ENCODE assay signal across 8 mouse cellular contexts in genomic region chr12:118300754-118301071, GRCm38 (mm10). TPM values are rescaled to one million over a fixed set of nuclear protein-coding genes. Genes with fewer than 3 reads are reported as not detected.
A peak's percentile ranks its signal among the peaks of the same experiment; 100 is the strongest.
DNase-seq lines count a peak whose midpoint lies in the region; ATAC-seq and TF ChIP-seq lines count a peak whose summit lies in the region.

No protein-coding gene starts in this region.

- no peaks in the 10 kb centered on the region for H3K27me3 ChIP-seq in lung, embryonic 14.5 days (ENCODE audit: insufficient read depth, low read length)
- H3K27me3 ChIP-seq in intestine, postnatal 0 days (replicated peaks; ENCODE audit: control insufficient read depth, insufficient read depth, low read length): no peaks in the 10 kb centered on the region
- no peaks in the 10 kb centered on the region for H3K27me3 ChIP-seq in neural tube, embryonic 14.5 days (ENCODE audit: control insufficient read depth, insufficient read depth, low read length)

- peak; percentile 26 for TF ChIP-seq CTCF in lung, embryonic 14.5 days (IDR thresholded peaks at IDR 0.05; ENCODE audit: low read depth)
- TF ChIP-seq CTCF in embryonic fibroblast, embryonic 13.5 days (IDR thresholded peaks at IDR 0.05; ENCODE audit: borderline replicate concordance, insufficient read depth, low read length): no peak
- TF ChIP-seq CTCF in intestine, postnatal 0 days (IDR thresholded peaks at IDR 0.05; ENCODE audit: low read depth): peak; percentile 41

- WGBS in lung, embryonic 14.5 days: 0% methylated on average over 13 of the region's 13 CpGs
- 0% methylated on average over 13 of the region's 13 CpGs for WGBS in intestine, postnatal 0 days
- 0% methylated on average over 13 of the region's 13 CpGs for WGBS in neural tube, embryonic 14.5 days

- no peak for DNase-seq in lung, embryonic 14.5 days
- DNase-seq in lung, adult 18-20 months: no peak
- no peak for DNase-seq in spleen, adult 12 weeks (ENCODE audit: low spot score)
- DNase-seq in layer of hippocampus, postnatal 10 days (ENCODE audit: low spot score in 2 of 2): no peak
- DNase-seq in MN1 (ENCODE audit: low spot score): no peak

- peak overlapping the region; percentile 67 for H3K4me2 ChIP-seq in lung, embryonic 14.5 days
- peak overlapping the region; percentile 92 for H3K4me2 ChIP-seq in intestine, postnatal 0 days (replicated peaks; ENCODE audit: low read depth)
- peak overlapping the region; percentile 51 for H3K4me2 ChIP-seq in neural tube, embryonic 14.5 days (ENCODE audit: low read depth, low read length)

- no peaks in the 10 kb centered on the region for H3K36me3 ChIP-seq in lung, embryonic 14.5 days (ENCODE audit: insufficient read depth)
- no peaks in the 10 kb centered on the region for H3K36me3 ChIP-seq in intestine, postnatal 0 days (ENCODE audit: control insufficient read depth, insufficient read depth)
- no peaks in the 10 kb centered on the region for H3K36me3 ChIP-seq in neural tube, embryonic 14.5 days (ENCODE audit: control insufficient read depth, insufficient read depth, low read length)

- TF ChIP-seq POLR2A in embryonic fibroblast, embryonic 13.5 days (IDR thresholded peaks at IDR 0.05; ENCODE audit: low read depth, low read length): no peak

- no peak for ATAC-seq in lung, embryonic 14.5 days (ENCODE audit: insufficient read depth)
- no peak for ATAC-seq in intestine, postnatal 0 days
- ATAC-seq in neural tube, embryonic 14.5 days (ENCODE audit: low read depth): no peak

- H3K9ac ChIP-seq in lung, embryonic 14.5 days: peak overlapping the region; percentile 62
- peak overlapping the region; percentile 57 for H3K9ac ChIP-seq in intestine, postnatal 0 days (ENCODE audit: low read depth, low read length)
- H3K9ac ChIP-seq in neural tube, embryonic 14.5 days (replicated peaks; ENCODE audit: low read depth, low read length): peak overlapping the region; percentile 78

- peak overlapping the region; percentile 97 for H3K27ac ChIP-seq in lung, embryonic 14.5 days (ENCODE audit: low read depth)
- 0 out of 2 replicates have a peak overlapping the region, but pooled peaks have one; percentile 9 for H3K27ac ChIP-seq in embryonic fibroblast, embryonic 13.5 days (ENCODE audit: insufficient read depth, low read length)
- H3K27ac ChIP-seq in intestine, postnatal 0 days (ENCODE audit: low read depth, low read length): peak overlapping the region; percentile 98
- peak overlapping the region; percentile 96 for H3K27ac ChIP-seq in neural tube, embryonic 14.5 days (ENCODE audit: low read depth, low read length)

- no peaks in the 10 kb centered on the region for H3K9me3 ChIP-seq in lung, embryonic 14.5 days (ENCODE audit: low read depth, low read length)
- no peaks in the 10 kb centered on the region for H3K9me3 ChIP-seq in intestine, postnatal 0 days (ENCODE audit: control insufficient read depth)
- H3K9me3 ChIP-seq in neural tube, embryonic 14.5 days (ENCODE audit: control insufficient read depth, low read length): no peaks in the 10 kb centered on the region

- H3K4me1 ChIP-seq in lung, embryonic 14.5 days (ENCODE audit: insufficient read depth): peaks cover 8% of the 10 kb centered on the region; the same call in 1 of the 2 replicates
- H3K4me1 ChIP-seq in embryonic fibroblast, embryonic 13.5 days (ENCODE audit: control insufficient read depth, insufficient read depth, low read length): 0 out of 2 replicates have a peak, but pooled peaks cover 2% of the 10 kb centered on the region
- no peaks in the 10 kb centered on the region for H3K4me1 ChIP-seq in intestine, postnatal 0 days (replicated peaks; ENCODE audit: control insufficient read depth, insufficient read depth, low read length)
- H3K4me1 ChIP-seq in neural tube, embryonic 14.5 days (ENCODE audit: control insufficient read depth, insufficient read depth, low read length): peaks cover 30% of the 10 kb centered on the region

- peak overlapping the region; percentile 77 for H3K4me3 ChIP-seq in lung, embryonic 14.5 days (ENCODE audit: low read depth, low read length)
- peak overlapping the region; percentile 68 for H3K4me3 ChIP-seq in embryonic fibroblast, embryonic 13.5 days (ENCODE audit: insufficient read depth, low read length)
- H3K4me3 ChIP-seq in intestine, postnatal 0 days (ENCODE audit: low read depth, low read length): peak overlapping the region; percentile 86
- H3K4me3 ChIP-seq in neural tube, embryonic 14.5 days (ENCODE audit: low read depth, low read length): peak overlapping the region; percentile 85

RNA-seq across cellular contexts. Expression of gene Sp4, which starts 0.5 kb away (rescaled TPM):
- 11.4 and 12.0 TPM in 2 replicates for polyA plus RNA-seq in lung, embryonic 14.5 days (2014; fragmentation: Nextera tagmentation; extraction: Ambion mirVana)
- 5.0 and 6.0 TPM in 2 replicates for polyA plus RNA-seq in embryonic fibroblast, embryonic 13.5 days (2011; ENCODE audit: insufficient read length, low read depth, missing spikeins)
- polyA plus RNA-seq in intestine, postnatal 0 days (2015; fragmentation: Nextera tagmentation; extraction: Ambion mirVana): 2.0 and 2.2 TPM in 2 replicates
- polyA plus RNA-seq in neural tube, embryonic 14.5 days (2014; fragmentation: Nextera tagmentation; extraction: Ambion mirVana): 29.0 and 30.3 TPM in 2 replicates
- total RNA-seq in layer of hippocampus, postnatal 10 days (2021): 10 to 100 TPM; 22.0 to 28.9 TPM

Comparison
In these comparisons a context has a peak if more than half of its experiments do, and no peak if none do; other contexts are left out.
1. H3K27ac ChIP-seq: peak in every context shown above with its lines; median percentile 98 in intestine, postnatal 0 days; 97 in lung, embryonic 14.5 days; 96 in neural tube, embryonic 14.5 days; 9 in embryonic fibroblast, embryonic 13.5 days.